Mouse (Mus musculus) CD4-positive naive resting alpha-beta T cell, adult 57 days (primary cell): Measurements from ENCODE around the gene Cyth1. TPM values are rescaled to one million over a fixed set of nuclear protein-coding genes. Genes with fewer than 3 reads are reported as not detected.

Experiments used
- total RNA-seq: library from RNA; stranded (reverse); gene quantifications from one replicate; pipeline ENCODE4 v1.2.4, GENCODE M21; 2023

Gene Cyth1
- total RNA-seq: 210 TPM

GRCm38 (mm10) chr11:118248150-118249011 is at the start of gene Cyth1:
Gene Cyth1, minus strand, starts transcription at chr11:118248592.

GRCm38 (mm10) chr11:118289999-118290889 is 41.9 kb upstream of the Cyth1 start, which contains the start of gene Usp36:
Gene Usp36, minus strand, starts transcription at chr11:118290244.

GRCm38 (mm10) chr11:118130534-118130933 is 117.9 kb downstream of the Cyth1 start, which contains the start of gene Dnah17:
Gene Dnah17, minus strand, starts transcription at chr11:118130634.

Other genes with a start within 250 kb of the Cyth1 start
- gene Dnah17, start 118.0 kb downstream of the Cyth1 start, total RNA-seq: 3.7 TPM
- gene Usp36, start 41.7 kb upstream of the Cyth1 start, total RNA-seq: 73.2 TPM
- 6.9 TPM for gene Cep295nl, start 93.9 kb upstream of the Cyth1 start, total RNA-seq
- 54.6 TPM for gene Timp2, start 107.1 kb upstream of the Cyth1 start, total RNA-seq
- 65.7 TPM for gene Lgals3bp, start 153.5 kb upstream of the Cyth1 start, total RNA-seq
- gene Cant1, start 170.5 kb upstream of the Cyth1 start, total RNA-seq: 46.3 TPM
- 0.38 TPM for gene C1qtnf1, start 179.6 kb upstream of the Cyth1 start, total RNA-seq
- 12.0 TPM for gene Engase, start 228.2 kb upstream of the Cyth1 start, total RNA-seq